Mouse (Mus musculus) MEL (cell line): ENCODE measurements around the gene Zfp719. TPM values are rescaled to one million over a fixed set of nuclear protein-coding genes. Genes with fewer than 3 reads are reported as not detected.

Experiments
- DNase-seq: peaks from one replicate; pipeline ENCODE4 v3.0.0; 2011; ENCODE audit warnings: low read depth, low spot score
- H3K27ac ChIP-seq: 2 replicates; pipeline ENCODE4 v1.5.1; 2012; ENCODE audit warnings: low read depth, mild to moderate bottlenecking, control low read depth, low read length, moderate library complexity; ENCODE audit not compliant: control insufficient read depth
- H3K27me3 ChIP-seq, 2 experiments: fragments of 150-350 bp in 1 of 2; sonication (generic) in 1 of 2; 2 replicates each; pipeline ENCODE4 v1.6.1; 2012; ENCODE audit warnings: low read length in 2 of 2, mild to moderate bottlenecking in 2 of 2, improper control_type of control experiment in 1 of 2, moderate library complexity in 1 of 2; ENCODE audit not compliant: insufficient read depth in 2 of 2, control insufficient read depth in 1 of 2
- H3K36me3 ChIP-seq, 2 experiments: 2 replicates each; pipeline ENCODE4 v1.6.1; 2012 to 2014; ENCODE audit warnings: low read length in 2 of 2, improper control_type of control experiment in 1 of 2, inconsistent platforms in 1 of 2, mild to moderate bottlenecking in 1 of 2; ENCODE audit not compliant: insufficient read depth in 2 of 2, control insufficient read depth in 1 of 2
- H3K4me1 ChIP-seq, 2 experiments: fragments of 150-350 bp in 1 of 2; sonication (generic) in 1 of 2; 2 replicates each; pipeline ENCODE4 v1.6.1; 2012; ENCODE audit warnings: low read length in 2 of 2, improper control_type of control experiment in 1 of 2, mild to moderate bottlenecking in 1 of 2; ENCODE audit not compliant: insufficient read depth in 2 of 2, control insufficient read depth in 1 of 2
- H3K4me3 ChIP-seq, 2 experiments: fragments of 150-350 bp in 1 of 2; sonication (generic) in 1 of 2; 2 replicates each; pipeline ENCODE4 v1.5.1; 2012; ENCODE audit warnings: low read depth in 2 of 2, low read length in 2 of 2, mild to moderate bottlenecking in 2 of 2, moderate library complexity in 2 of 2, control low read depth in 1 of 2, improper control_type of control experiment in 1 of 2; ENCODE audit not compliant: control insufficient read depth in 1 of 2, insufficient read depth in 1 of 2
- H3K79me2 ChIP-seq: 2 replicates; pipeline ENCODE4 v1.6.1; 2012; ENCODE audit warnings: mild to moderate bottlenecking, low read length, moderate library complexity; ENCODE audit not compliant: control insufficient read depth, poor library complexity, insufficient read depth
- H3K9ac ChIP-seq: 2 replicates; pipeline ENCODE4 v1.6.1; 2012; ENCODE audit warnings: low read depth, mild to moderate bottlenecking, control low read depth, low read length, moderate library complexity; ENCODE audit not compliant: control insufficient read depth, poor library complexity, severe bottlenecking
- H3K9me3 ChIP-seq: fragments of 150-350 bp; sonication (generic); replicated peaks from 2 replicates; pipeline ENCODE4 v1.6.1; 2012; ENCODE audit warnings: mild to moderate bottlenecking, low read length, improper control_type of control experiment, moderate library complexity; ENCODE audit not compliant: insufficient read depth
- CTCF ChIP-seq, 3 experiments: IDR thresholded peaks in 2 of 3; conservative IDR thresholded peaks in 1 of 3; 2 replicates each; pipeline ENCODE4 v1.5.1; 2011 to 2012; ENCODE audit warnings: low read length in 3 of 3, low read depth in 2 of 3, mild to moderate bottlenecking in 2 of 3, improper control_type of control experiment in 1 of 3, inconsistent platforms in 1 of 3, mixed read lengths in 1 of 3, moderate library complexity in 1 of 3; ENCODE audit not compliant: control insufficient read depth in 1 of 3, insufficient read depth in 1 of 3, poor library complexity in 1 of 3, severe bottlenecking in 1 of 3
- GABPA ChIP-seq: IDR thresholded peaks from 2 replicates; pipeline ENCODE4 v1.6.1; 2012; ENCODE audit warnings: low read depth, mild to moderate bottlenecking, inconsistent platforms, low read length, improper control_type of control experiment, moderate library complexity
- GATA1 ChIP-seq: IDR thresholded peaks from 2 replicates; pipeline ENCODE4 v1.6.1; 2011; ENCODE audit warnings: low read depth, low read length, improper control_type of control experiment
- HCFC1 ChIP-seq: IDR thresholded peaks from 2 replicates; pipeline ENCODE4 v1.6.1; 2012; ENCODE audit warnings: low read depth, mild to moderate bottlenecking, inconsistent platforms, low read length, improper control_type of control experiment, moderate library complexity
- JUND ChIP-seq: IDR thresholded peaks from 2 replicates; pipeline ENCODE4 v1.6.1; 2011; ENCODE audit warnings: low read depth, mild to moderate bottlenecking, improper control_type of control experiment, low read length
- KAT2A ChIP-seq: conservative IDR thresholded peaks from 2 replicates; pipeline ENCODE4 v1.6.1; 2012; ENCODE audit warnings: low read depth, low read length, improper control_type of control experiment, inconsistent platforms
- MAX ChIP-seq: IDR thresholded peaks from 2 replicates; pipeline ENCODE4 v1.6.1; 2011; ENCODE audit warnings: low read length, improper control_type of control experiment
- MAZ ChIP-seq: IDR thresholded peaks from 2 replicates; pipeline ENCODE4 v1.6.1; 2012; ENCODE audit warnings: low read depth, mild to moderate bottlenecking, inconsistent platforms, low read length, improper control_type of control experiment
- MXI1 ChIP-seq: IDR thresholded peaks from 2 replicates; pipeline ENCODE4 v1.6.1; 2011; ENCODE audit warnings: mild to moderate bottlenecking, low read depth, low read length, improper control_type of control experiment
- MYB ChIP-seq: IDR thresholded peaks from 2 replicates; pipeline ENCODE4 v1.6.1; 2011; ENCODE audit warnings: mild to moderate bottlenecking, low read depth, low read length, improper control_type of control experiment
- POLR2AphosphoS5 ChIP-seq: IDR thresholded peaks from 2 replicates; pipeline ENCODE4 v1.6.1; 2012; ENCODE audit warnings: low read depth, borderline replicate concordance, mild to moderate bottlenecking, inconsistent platforms, low read length, moderate library complexity, mixed read lengths
- RAD21 ChIP-seq: IDR thresholded peaks from 2 replicates; pipeline ENCODE4 v1.6.1; 2011; ENCODE audit warnings: mild to moderate bottlenecking, low read depth, low read length, improper control_type of control experiment
- RCOR1 ChIP-seq: IDR thresholded peaks from 2 replicates; pipeline ENCODE4 v1.6.1; 2012; ENCODE audit warnings: low read depth, mild to moderate bottlenecking, inconsistent platforms, low read length, improper control_type of control experiment
- SMC3 ChIP-seq: IDR thresholded peaks from 2 replicates; pipeline ENCODE4 v1.6.1; 2011; ENCODE audit warnings: low read depth, low read length, improper control_type of control experiment
- TBP ChIP-seq: IDR thresholded peaks from 2 replicates; pipeline ENCODE4 v1.8.0; 2011; ENCODE audit warnings: low read depth, low read length, improper control_type of control experiment
- USF1 ChIP-seq: IDR thresholded peaks from 2 replicates; pipeline ENCODE4 v1.6.1; 2014; ENCODE audit warnings: low read depth, mild to moderate bottlenecking, inconsistent platforms, low read length, improper control_type of control experiment, moderate library complexity
- USF2 ChIP-seq, 2 experiments: IDR thresholded peaks; 2 replicates each; pipeline ENCODE4 v1.6.1; 2011 to 2012; ENCODE audit warnings: improper control_type of control experiment in 2 of 2, low read length in 2 of 2, borderline replicate concordance in 1 of 2, inconsistent platforms in 1 of 2, low read depth in 1 of 2, mild to moderate bottlenecking in 1 of 2; ENCODE audit not compliant: insufficient read depth in 1 of 2
- ZC3H11A ChIP-seq: IDR thresholded peaks from 2 replicates; pipeline ENCODE4 v1.6.1; 2012; ENCODE audit warnings: low read depth, mild to moderate bottlenecking, inconsistent platforms, low read length, improper control_type of control experiment
- ZKSCAN1 ChIP-seq: IDR thresholded peaks from 2 replicates; pipeline ENCODE4 v1.6.1; 2012; ENCODE audit warnings: low read depth, mild to moderate bottlenecking, inconsistent platforms, low read length, improper control_type of control experiment, moderate library complexity
- ZMIZ1 ChIP-seq: IDR thresholded peaks from 2 replicates; pipeline ENCODE4 v1.6.1; 2012; ENCODE audit warnings: low read depth, mild to moderate bottlenecking, inconsistent platforms, low read length, improper control_type of control experiment, moderate library complexity
- polyA plus RNA-seq, 2 experiments: library from polyadenylated mRNA; stranded (reverse) in 1 of 2; unstranded in 1 of 2; fragments of >175 nt in 1 of 2; fragments of >200 nt in 1 of 2; gene quantifications; 2 replicates each; pipeline versions ENCODE4 v1.2.1 to v1.2.4; 2012; ENCODE audit warnings: low replicate concordance in 2 of 2, low read depth in 1 of 2; ENCODE audit not compliant: insufficient read length in 2 of 2, insufficient read depth in 1 of 2, missing spikeins in 1 of 2
- total RNA-seq: library from RNA; depleted of rRNA; stranded (reverse); fragments of 300-350 nt; gene quantifications from 2 replicates; pipeline ENCODE4 v1.2.3, GENCODE M21; 2012

The Zfp719 gene
- total and polyA plus RNA-seq, 3 experiments = 1.9 to 5.5 TPM; not detected in 1

DNA sequence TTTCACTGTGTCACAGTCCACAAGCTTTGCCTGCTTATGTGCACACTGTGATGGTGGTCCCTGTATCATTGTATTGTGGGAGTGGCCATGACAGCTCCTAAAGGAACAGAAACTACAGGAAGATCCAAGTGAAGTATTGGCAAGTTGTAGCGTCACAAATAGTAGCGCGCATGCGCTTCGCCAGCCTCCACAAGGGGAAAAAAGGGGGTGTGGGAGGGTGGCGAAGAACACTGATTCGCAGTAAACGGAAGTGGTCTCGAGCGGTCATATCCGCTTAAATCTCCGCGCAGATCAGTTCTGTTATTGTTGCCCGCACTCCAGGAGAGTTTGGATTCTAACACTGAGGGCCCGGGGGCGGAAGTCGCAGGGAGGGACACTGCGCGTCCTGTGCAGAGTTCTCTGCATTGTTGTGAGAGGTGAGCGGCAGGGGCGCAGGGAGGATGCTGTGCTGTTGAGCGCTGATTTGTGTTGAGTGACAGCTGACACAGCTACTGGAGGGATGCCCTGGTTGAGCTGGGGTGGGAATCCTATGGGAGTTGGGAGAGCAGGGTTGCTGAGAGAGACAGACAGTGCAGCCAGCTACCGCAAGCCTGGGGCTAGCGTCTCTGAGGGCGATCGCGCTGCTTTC, 17.3 kb upstream of the Zfp719 start, which contains the start of gene Zfp658:
Zfp658 (plus strand) TSS at position 251 of the 628 bp plus-strand sequence.
- Histone ChIP-seq H3K27me3 (no peaks in the 10 kb centered on the region), H3K4me3 (no peak within 1 kb of the TSS), H3K4me1 (no peaks in the 10 kb centered on the region), H3K27ac (no peak within 1 kb of the TSS), H3K79me2 (no peaks in the 10 kb centered on the region), H3K36me3 (no peaks in the 10 kb centered on the region), H3K9me3 (no peaks in the 10 kb centered on the region), H3K9ac (no peak within 1 kb of the TSS)
- no peak for TF ChIP-seq RAD21
- DNase-seq = no peak

- H3K27me3 ChIP-seq = no peaks in the 10 kb centered on the region
- DNase-seq = no peak
- no peaks in the 10 kb centered on the region for H3K9me3 ChIP-seq
- no peaks in the 10 kb centered on the region for H3K36me3 ChIP-seq
- H3K4me1 ChIP-seq = no peaks in the 10 kb centered on the region
- no peak overlapping the region for H3K9ac ChIP-seq
- no peak overlapping the region for H3K27ac ChIP-seq
- H3K4me3 ChIP-seq = no peak overlapping the region
- no peaks in the 10 kb centered on the region for H3K79me2 ChIP-seq
- TF ChIP-seq HCFC1 = no peak
- TF ChIP-seq KAT2A = no peak
- TF ChIP-seq USF2 (IDR thresholded peaks at IDR 0.05; ENCODE audit: borderline replicate concordance in 1 of 2, insufficient read depth in 1 of 2, low read depth in 1 of 2, low read length in 2 of 2) = no peak
- TF ChIP-seq ZC3H11A = no peak
- TF ChIP-seq TBP = no peak
- TF ChIP-seq GATA1 = no peak
- no peak for TF ChIP-seq MAX
- no peak for TF ChIP-seq USF1
- no peak for TF ChIP-seq MYB
- TF ChIP-seq ZMIZ1 = no peak
- TF ChIP-seq JUND = no peak
- TF ChIP-seq POLR2AphosphoS5 = no peak
- TF ChIP-seq GABPA = no peak
- no peak for TF ChIP-seq RCOR1
- no peak for TF ChIP-seq ZKSCAN1
- TF ChIP-seq MAZ = no peak
- no peak for TF ChIP-seq SMC3
- no peak for TF ChIP-seq MXI1
- no peak for TF ChIP-seq CTCF (IDR thresholded peaks at IDR 0.05 in 2 of 3, conservative IDR thresholded peaks at IDR 0.05 in 1 of 3; ENCODE audit: control insufficient read depth in 1 of 3, insufficient read depth in 1 of 3, low read depth in 2 of 3, low read length in 3 of 3, poor library complexity in 1 of 3, severe bottlenecking in 1 of 3)
Measured at GRCm38 (mm10) chr7:43562651-43563070, 16.7 kb upstream of the Zfp719 start.
